Mouse (Mus musculus): ENCODE measurements around the gene Gpa33. TPM values are rescaled to one million over a fixed set of nuclear protein-coding genes. Genes with fewer than 3 reads are reported as not detected.
"Not testable (repeated sequence)": the region's sequence is repeated elsewhere in the genome, so short reads cannot be mapped to it uniquely, and the experiment has no call there.

Gene Gpa33
- polyA plus RNA-seq, 1 experiment from 2014 or later: not detected

DNA sequence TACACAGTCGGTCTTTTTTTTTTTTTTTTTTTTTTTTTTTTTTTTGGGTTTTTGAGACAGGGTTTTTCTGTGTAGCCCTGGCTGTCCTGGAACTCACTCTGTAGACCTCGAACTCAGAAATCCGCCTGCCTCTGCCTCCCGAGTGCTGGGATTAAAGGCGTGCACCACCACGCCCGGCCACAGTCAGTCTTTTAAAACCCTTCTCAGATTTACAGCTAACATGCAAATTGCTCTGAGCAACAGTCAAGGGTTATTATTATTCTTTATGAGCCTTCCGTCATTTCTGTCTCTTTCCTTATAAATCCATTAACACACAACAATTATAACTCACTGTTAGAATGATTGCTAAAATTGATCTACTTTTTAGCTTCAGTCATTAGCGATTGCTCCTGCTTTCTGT is 11.8 kb downstream of the Gpa33 start:
- not testable (repeated sequence) for H3K9ac ChIP-seq (ENCODE audit: low read depth, low read length); H3K9me3 ChIP-seq (ENCODE audit: control insufficient read depth, low read length); H3K27ac ChIP-seq (ENCODE audit: low read depth, low read length); H3K4me1 ChIP-seq (ENCODE audit: control insufficient read depth, insufficient read depth, low read depth, low read length); H3K36me3 ChIP-seq (ENCODE audit: control insufficient read depth, insufficient read depth, low read length); H3K4me3 ChIP-seq (ENCODE audit: low read length); H3K4me2 ChIP-seq (ENCODE audit: low read length); H3K27me3 ChIP-seq (replicated peaks; ENCODE audit: control insufficient read depth, insufficient read depth, low read length); ATAC-seq
- WGBS: 91% methylated on average over 9 of the region's 9 CpGs

DNA sequence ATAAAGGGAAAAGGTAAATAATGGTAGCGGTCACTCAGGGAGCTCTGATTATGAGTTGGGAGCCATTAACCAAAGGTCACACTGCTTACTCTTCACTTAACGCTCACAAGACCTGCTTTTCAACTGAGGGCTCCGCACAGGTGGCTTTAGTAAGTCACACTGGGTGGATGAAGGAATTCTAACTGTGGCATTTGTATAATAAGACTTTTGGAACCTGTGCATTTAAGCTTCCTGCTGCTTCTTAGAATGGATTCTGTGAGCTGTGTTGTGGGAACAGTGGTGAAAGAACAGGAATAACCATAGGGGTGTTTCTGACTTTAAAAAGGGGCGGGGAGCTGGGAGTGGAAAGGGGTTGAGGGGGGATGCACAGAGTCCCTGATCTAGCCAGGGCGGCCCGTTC is 12.3 kb downstream of the Gpa33 start:
- no peak overlapping the region for H3K4me2 ChIP-seq (ENCODE audit: low read length)
- no peaks in the 10 kb centered on the region for H3K36me3 ChIP-seq (ENCODE audit: control insufficient read depth, insufficient read depth, low read length)
- H3K9me3 ChIP-seq (ENCODE audit: control insufficient read depth, low read length): no peaks in the 10 kb centered on the region
- no peak overlapping the region for H3K4me3 ChIP-seq (ENCODE audit: low read length)
- H3K4me1 ChIP-seq (ENCODE audit: control insufficient read depth, insufficient read depth, low read depth, low read length): no peaks in the 10 kb centered on the region; the same call in 1 of the 2 replicates
- no peak overlapping the region for H3K27ac ChIP-seq (ENCODE audit: low read depth, low read length)
- ATAC-seq: no peak
- no peaks in the 10 kb centered on the region for H3K27me3 ChIP-seq (replicated peaks; ENCODE audit: control insufficient read depth, insufficient read depth, low read length)
- no peak overlapping the region for H3K9ac ChIP-seq (ENCODE audit: low read depth, low read length)
- WGBS: 77% methylated on average over 6 of the region's 6 CpGs

DNA sequence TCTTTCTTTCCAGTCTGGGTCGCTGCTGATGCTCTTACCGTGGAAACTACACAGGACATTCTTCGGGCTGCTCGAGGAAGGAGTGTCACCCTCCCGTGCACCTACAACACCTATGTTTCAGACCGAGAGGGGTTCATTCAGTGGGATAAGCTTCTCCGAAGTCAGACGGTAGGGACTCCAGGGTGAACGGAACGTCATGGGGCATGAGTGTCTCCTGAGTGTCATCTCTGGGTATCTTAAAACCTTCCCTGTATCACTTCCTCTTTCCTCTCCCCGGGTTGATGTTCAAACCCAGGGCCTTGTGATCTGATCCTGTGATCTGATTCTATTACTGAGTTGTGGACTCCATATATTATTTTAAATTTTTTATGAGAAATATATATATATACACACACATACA is 16.6 kb downstream of the Gpa33 start:
- Histone ChIP-seq H3K4me2 (ENCODE audit: low read length) (no peak overlapping the region), H3K36me3 (ENCODE audit: control insufficient read depth, insufficient read depth, low read length) (no peaks in the 10 kb centered on the region), H3K27me3 (replicated peaks; ENCODE audit: control insufficient read depth, insufficient read depth, low read length) (no peaks in the 10 kb centered on the region), H3K4me3 (ENCODE audit: low read length) (no peak overlapping the region), H3K9me3 (ENCODE audit: control insufficient read depth, low read length) (no peaks in the 10 kb centered on the region), H3K9ac (ENCODE audit: low read depth, low read length) (no peak overlapping the region), H3K4me1 (ENCODE audit: control insufficient read depth, insufficient read depth, low read depth, low read length) (no peaks in the 10 kb centered on the region), H3K27ac (ENCODE audit: low read depth, low read length) (no peak overlapping the region)
- 87% methylated on average over 11 of the region's 11 CpGs for WGBS
- no peak for ATAC-seq

DNA sequence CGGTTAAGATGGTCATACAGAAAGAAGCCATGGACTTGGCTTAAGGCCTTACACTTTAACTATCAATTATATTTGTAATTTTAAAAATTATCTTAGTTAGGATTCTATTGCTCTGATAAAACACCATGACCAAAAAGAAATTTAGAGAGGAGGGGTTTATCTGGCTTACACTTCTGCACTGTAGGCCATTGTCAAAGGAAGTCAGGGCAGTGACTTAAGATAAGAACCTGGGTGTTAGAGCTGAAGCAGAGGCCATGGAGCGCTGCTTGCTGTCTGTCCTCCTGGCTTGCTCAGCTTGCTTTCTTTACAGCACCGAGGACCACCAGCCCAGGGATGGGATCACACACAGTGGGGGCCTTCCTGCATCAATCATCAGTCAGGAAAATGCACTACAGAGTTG is 17.6 kb downstream of the Gpa33 start:
- Histone ChIP-seq H3K27me3 (replicated peaks; ENCODE audit: control insufficient read depth, insufficient read depth, low read length) (no peaks in the 10 kb centered on the region), H3K4me2 (ENCODE audit: low read length) (no peak overlapping the region), H3K27ac (ENCODE audit: low read depth, low read length) (no peak overlapping the region), H3K9ac (ENCODE audit: low read depth, low read length) (no peak overlapping the region), H3K36me3 (ENCODE audit: control insufficient read depth, insufficient read depth, low read length) (no peaks in the 10 kb centered on the region), H3K4me1 (ENCODE audit: control insufficient read depth, insufficient read depth, low read depth, low read length) (no peaks in the 10 kb centered on the region), H3K4me3 (ENCODE audit: low read length) (no peak overlapping the region), H3K9me3 (ENCODE audit: control insufficient read depth, low read length) (no peaks in the 10 kb centered on the region)
- ATAC-seq: no peak
- 77% methylated on average over 3 of the region's 3 CpGs for WGBS

DNA sequence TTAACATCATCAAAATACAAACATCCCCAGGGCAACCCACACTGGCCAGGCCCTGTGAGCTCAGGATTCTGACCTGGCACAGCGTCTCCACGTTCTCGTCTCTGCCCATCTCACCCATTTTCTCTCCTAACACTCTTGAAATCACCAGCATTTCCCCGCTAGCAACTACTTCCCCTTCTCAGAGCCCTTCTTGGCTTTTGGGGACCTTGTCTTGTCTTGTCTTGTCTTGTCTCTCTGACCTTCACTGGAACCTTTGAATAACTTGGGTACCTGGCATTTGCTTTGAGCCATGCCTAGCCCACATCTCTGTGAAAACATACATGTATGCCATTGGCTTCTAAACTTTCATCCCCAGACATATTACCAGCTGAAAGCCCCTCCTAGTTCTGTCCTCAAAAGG is 19.4 kb downstream of the Gpa33 start:
- no peaks in the 10 kb centered on the region; the same call in 1 of the 2 replicates for H3K4me1 ChIP-seq (ENCODE audit: control insufficient read depth, insufficient read depth, low read depth, low read length)
- WGBS: 90% methylated on average over 4 of the region's 4 CpGs
- H3K4me2 ChIP-seq (ENCODE audit: low read length): no peak overlapping the region

DNA sequence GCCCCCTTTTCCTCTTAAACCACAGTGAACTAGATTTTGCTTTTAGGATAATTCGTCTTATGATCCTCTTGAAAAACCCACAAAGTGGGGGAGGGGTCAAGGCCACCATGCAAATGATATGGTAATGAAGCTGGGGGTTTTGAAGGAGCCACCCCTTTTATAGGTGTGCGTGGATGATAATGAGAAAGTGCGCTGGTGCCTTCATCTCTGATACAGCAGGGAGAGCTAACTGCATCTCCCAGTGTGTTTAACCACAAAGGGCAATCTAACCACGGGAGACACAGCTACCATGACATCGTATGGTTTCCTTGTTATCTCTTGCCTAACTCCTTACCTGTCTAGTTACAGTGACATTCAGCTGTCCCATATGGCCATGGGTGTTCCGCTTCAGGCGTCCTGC is 20.0 kb downstream of the Gpa33 start:
- Histone ChIP-seq H3K4me2 (ENCODE audit: low read length) (no peak overlapping the region), H3K4me1 (ENCODE audit: control insufficient read depth, insufficient read depth, low read depth, low read length) (no peaks in the 10 kb centered on the region; the same call in 1 of the 2 replicates), H3K9ac (ENCODE audit: low read depth, low read length) (no peak overlapping the region), H3K9me3 (ENCODE audit: control insufficient read depth, low read length) (no peaks in the 10 kb centered on the region), H3K27me3 (replicated peaks; ENCODE audit: control insufficient read depth, insufficient read depth, low read length) (peaks cover 5% of the 10 kb centered on the region), H3K27ac (ENCODE audit: low read depth, low read length) (no peak overlapping the region), H3K36me3 (ENCODE audit: control insufficient read depth, insufficient read depth, low read length) (no peaks in the 10 kb centered on the region), H3K4me3 (ENCODE audit: low read length) (no peak overlapping the region)
- 83% methylated on average over 7 of the region's 7 CpGs for WGBS
- no peak for ATAC-seq

More for the DNA sequence above, 19.4 kb downstream of the Gpa33 start:
- no peak for ATAC-seq
- Histone ChIP-seq H3K36me3 (ENCODE audit: control insufficient read depth, insufficient read depth, low read length) (no peaks in the 10 kb centered on the region), H3K9me3 (ENCODE audit: control insufficient read depth, low read length) (no peaks in the 10 kb centered on the region), H3K27ac (ENCODE audit: low read depth, low read length) (no peak overlapping the region), H3K9ac (ENCODE audit: low read depth, low read length) (no peak overlapping the region), H3K4me3 (ENCODE audit: low read length) (no peak overlapping the region), H3K27me3 (replicated peaks; ENCODE audit: control insufficient read depth, insufficient read depth, low read length) (no peaks in the 10 kb centered on the region)

DNA sequence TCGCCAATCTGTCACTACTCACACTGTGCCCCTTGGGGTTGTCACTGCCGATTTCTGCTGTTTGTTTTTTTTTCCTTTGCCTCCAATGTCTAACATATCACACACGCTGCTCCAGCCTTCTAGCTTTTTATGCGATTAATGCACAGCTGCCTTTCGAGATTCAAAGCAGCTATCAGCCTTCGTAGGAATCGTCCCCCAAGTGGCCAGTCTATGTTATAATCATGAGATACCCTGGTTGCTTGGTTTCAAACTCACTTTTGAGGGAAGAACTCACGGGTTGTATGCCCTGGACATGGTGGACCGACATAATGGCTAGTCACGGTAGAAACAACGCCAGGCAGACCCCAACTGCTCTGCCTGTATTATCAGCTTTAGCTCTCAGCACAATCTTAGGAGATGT is 21.3 kb downstream of the Gpa33 start:
- no peak for ATAC-seq
- Histone ChIP-seq H3K27me3 (replicated peaks; ENCODE audit: control insufficient read depth, insufficient read depth, low read length) (peaks cover 12% of the 10 kb centered on the region), H3K9ac (ENCODE audit: low read depth, low read length) (no peak overlapping the region), H3K27ac (ENCODE audit: low read depth, low read length) (no peak overlapping the region), H3K4me2 (ENCODE audit: low read length) (no peak overlapping the region), H3K4me3 (ENCODE audit: low read length) (no peak overlapping the region), H3K9me3 (ENCODE audit: control insufficient read depth, low read length) (no peaks in the 10 kb centered on the region), H3K4me1 (ENCODE audit: control insufficient read depth, insufficient read depth, low read depth, low read length) (no peaks in the 10 kb centered on the region; the same call in 1 of the 2 replicates), H3K36me3 (ENCODE audit: control insufficient read depth, insufficient read depth, low read length) (no peaks in the 10 kb centered on the region)
- WGBS: 48% methylated on average over 11 of the region's 11 CpGs

DNA sequence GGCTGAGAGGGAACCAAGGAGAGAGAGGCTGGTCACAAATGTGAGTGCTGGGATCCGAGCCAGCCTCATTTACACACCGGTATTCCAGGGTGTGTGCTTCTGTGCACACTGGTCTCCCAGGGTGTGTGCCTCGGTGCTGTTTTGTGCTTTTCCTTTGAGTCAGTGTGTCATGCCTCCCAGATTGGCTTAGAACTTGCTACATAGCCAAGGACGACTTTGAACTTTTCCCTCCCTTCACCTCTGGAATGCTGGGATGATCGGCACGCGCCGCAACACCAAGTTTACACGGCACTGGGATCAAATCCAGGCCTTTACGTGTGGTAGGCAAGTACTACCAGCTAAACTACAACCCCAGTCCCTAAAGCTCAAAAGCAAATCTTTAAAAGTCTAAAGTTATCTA is 22.0 kb downstream of the Gpa33 start:
- Histone ChIP-seq H3K4me3 (ENCODE audit: low read length) (no peak overlapping the region), H3K9me3 (ENCODE audit: control insufficient read depth, low read length) (no peaks in the 10 kb centered on the region), H3K27me3 (replicated peaks; ENCODE audit: control insufficient read depth, insufficient read depth, low read length) (peaks cover 12% of the 10 kb centered on the region), H3K4me2 (ENCODE audit: low read length) (no peak overlapping the region), H3K36me3 (ENCODE audit: control insufficient read depth, insufficient read depth, low read length) (no peaks in the 10 kb centered on the region), H3K9ac (ENCODE audit: low read depth, low read length) (no peak overlapping the region), H3K27ac (ENCODE audit: low read depth, low read length) (no peak overlapping the region), H3K4me1 (ENCODE audit: control insufficient read depth, insufficient read depth, low read depth, low read length) (no peaks in the 10 kb centered on the region; the same call in 1 of the 2 replicates)
- ATAC-seq: no peak
- 89% methylated on average over 10 of the region's 10 CpGs for WGBS

DNA sequence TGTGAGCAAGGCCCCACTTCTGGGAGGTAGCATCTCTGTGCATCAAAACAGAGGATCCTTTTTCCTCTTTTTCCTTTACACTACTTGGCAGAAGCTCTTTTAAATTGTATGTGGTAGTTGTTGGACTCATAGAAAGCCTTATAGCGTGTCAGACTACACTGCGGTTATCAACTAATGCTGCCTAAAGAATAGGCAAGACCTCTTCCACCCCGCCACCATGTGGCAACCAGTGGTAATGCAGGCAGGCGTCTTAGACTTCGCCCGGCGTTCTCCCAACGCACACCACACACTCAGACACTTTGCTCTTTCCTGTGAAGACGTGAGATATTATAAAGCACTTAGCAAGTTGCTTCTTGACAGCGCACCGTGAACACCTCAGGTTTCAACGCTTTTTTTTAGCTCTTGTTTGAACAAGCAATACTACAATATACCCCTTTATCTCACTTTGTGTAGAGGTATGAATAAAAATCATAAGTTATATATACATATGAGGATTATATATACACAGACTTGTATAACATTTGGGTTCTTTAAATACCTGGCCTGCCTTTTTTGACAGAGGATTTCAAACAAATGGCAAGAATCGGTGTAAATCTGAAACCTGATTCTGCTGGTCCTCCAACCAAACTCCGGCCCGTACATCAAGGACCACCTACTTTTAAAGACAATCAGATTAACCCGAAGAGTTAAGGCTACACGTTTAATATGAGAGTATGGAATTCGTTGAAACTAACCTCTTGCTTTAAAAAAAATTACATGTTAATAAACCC is 23.5 kb downstream of the Gpa33 start:
- Histone ChIP-seq H3K27me3 (replicated peaks; ENCODE audit: control insufficient read depth, insufficient read depth, low read length) (peaks cover 20% of the 10 kb centered on the region), H3K36me3 (ENCODE audit: control insufficient read depth, insufficient read depth, low read length) (no peaks in the 10 kb centered on the region), H3K4me1 (ENCODE audit: control insufficient read depth, insufficient read depth, low read depth, low read length) (no peaks in the 10 kb centered on the region; the same call in 1 of the 2 replicates), H3K27ac (ENCODE audit: low read depth, low read length) (no peak overlapping the region), H3K9me3 (ENCODE audit: control insufficient read depth, low read length) (no peaks in the 10 kb centered on the region), H3K4me2 (ENCODE audit: low read length) (no peak overlapping the region), H3K9ac (ENCODE audit: low read depth, low read length) (no peak overlapping the region), H3K4me3 (ENCODE audit: low read length) (no peak overlapping the region)
- 14% methylated on average over 18 of the region's 18 CpGs for WGBS
- peak; percentile 68 for ATAC-seq

Measured in hindbrain, embryonic 16.5 days (tissue).